Comparison of ENCODE assay signal across 24 mouse cellular contexts in the genomic region with DNA sequence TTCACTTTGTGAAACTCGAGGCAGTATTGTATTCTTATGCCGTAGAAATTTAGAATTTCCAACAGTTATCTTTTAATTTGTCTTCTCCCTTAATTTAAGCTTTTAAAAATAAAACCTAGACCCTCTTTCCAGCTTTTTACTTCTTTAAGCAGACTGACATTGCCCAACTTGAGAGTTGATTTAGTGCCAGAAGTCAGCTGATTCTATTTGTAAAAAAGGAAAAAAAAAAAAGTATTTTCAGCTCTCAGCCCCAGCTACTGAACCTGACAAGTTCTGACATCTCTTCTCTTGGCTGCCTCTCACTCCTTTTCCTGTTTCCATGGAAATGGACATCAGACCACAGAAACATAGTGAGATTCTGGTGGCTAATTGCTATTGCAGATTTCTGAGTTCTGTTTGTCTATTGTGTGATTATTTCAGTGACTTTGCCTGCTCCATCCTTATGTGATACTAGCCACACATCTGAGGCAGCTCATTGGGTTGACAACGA.
DNase-seq lines count a peak whose midpoint lies in the region; ATAC-seq and TF ChIP-seq lines count a peak whose summit lies in the region.
"Had no signal": no experiment of that assay in that cellular context is flagged by ENCODE, and none has a peak within 500 bp of the region (broad histone marks: within the 10 kb centered on the region; RNA-seq: fewer than 3 reads in every experiment).

No protein-coding gene starts in this region.

- no peak for TF ChIP-seq CTCF in layer of hippocampus, adult 2 months (conservative IDR thresholded peaks at IDR 0.05)
- no peak for TF ChIP-seq CTCF in hindbrain, postnatal 0 days (IDR thresholded peaks at IDR 0.05; ENCODE audit: low read depth)

- H3K4me2 ChIP-seq in midbrain, embryonic 14.5 days (ENCODE audit: low read length), result no peak overlapping the region
- H3K4me2 ChIP-seq in hindbrain, postnatal 0 days (ENCODE audit: low read depth, low read length), result no peak overlapping the region
- H3K4me2 ChIP-seq: forebrain, embryonic 15.5 days; heart, embryonic 13.5 days; limb, embryonic 15.5 days; neural tube, embryonic 15.5 days; stomach, embryonic 15.5 days had no signal

- peak overlapping the region; percentile 40; the same call in 1 of the 2 replicates for H3K27ac ChIP-seq in layer of hippocampus, adult 2 months
- 0 out of 2 replicates have a peak overlapping the region, but pooled peaks have one; percentile 6 for H3K27ac ChIP-seq in midbrain, embryonic 10.5 days (replicated peaks)
- no peak overlapping the region for H3K27ac ChIP-seq in midbrain, embryonic 14.5 days (replicated peaks; ENCODE audit: low read depth, low read length)
- H3K27ac ChIP-seq in hindbrain, postnatal 0 days, result no peak overlapping the region
- H3K27ac ChIP-seq: forebrain, embryonic 15.5 days; heart, embryonic 13.5 days; limb, embryonic 15.5 days; liver, embryonic 14.5 days; neural tube, embryonic 15.5 days; stomach, embryonic 15.5 days had no signal

- WGBS in midbrain, embryonic 10.5 days, result 92% methylated on average over 3 of the region's 3 CpGs
- WGBS in midbrain, embryonic 14.5 days, result 85% methylated on average over 3 of the region's 3 CpGs
- WGBS in hindbrain, postnatal 0 days, result 74% methylated on average over 3 of the region's 3 CpGs

- no peaks in the 10 kb centered on the region for H3K27me3 ChIP-seq in midbrain, embryonic 10.5 days (ENCODE audit: low read depth, poor library complexity, severe bottlenecking)
- H3K27me3 ChIP-seq in midbrain, embryonic 14.5 days (ENCODE audit: control insufficient read depth, insufficient read depth, low read length), result no peaks in the 10 kb centered on the region
- H3K27me3 ChIP-seq in hindbrain, postnatal 0 days (ENCODE audit: insufficient read depth, low read length), result no peaks in the 10 kb centered on the region
- H3K27me3 ChIP-seq: forebrain, embryonic 15.5 days; heart, embryonic 13.5 days; limb, embryonic 15.5 days; neural tube, embryonic 15.5 days; stomach, embryonic 15.5 days had no signal

- no peak for ATAC-seq in midbrain, embryonic 14.5 days (ENCODE audit: low FRiP score, low TSS enrichment)
- ATAC-seq in hindbrain, postnatal 0 days, result no peak
- ATAC-seq: forebrain, embryonic 15.5 days had no signal

- H3K36me3 ChIP-seq in midbrain, embryonic 10.5 days, result no peaks in the 10 kb centered on the region
- H3K36me3 ChIP-seq in midbrain, embryonic 14.5 days (ENCODE audit: control insufficient read depth, insufficient read depth, low read length), result no peaks in the 10 kb centered on the region
- H3K36me3 ChIP-seq in hindbrain, postnatal 0 days (ENCODE audit: insufficient read depth, low read length), result no peaks in the 10 kb centered on the region
- H3K36me3 ChIP-seq: forebrain, embryonic 15.5 days; heart, embryonic 13.5 days; limb, embryonic 15.5 days; neural tube, embryonic 15.5 days; stomach, embryonic 15.5 days had no signal

- no peaks in the 10 kb centered on the region for H3K9me3 ChIP-seq in midbrain, embryonic 10.5 days (replicated peaks)
- H3K9me3 ChIP-seq in midbrain, embryonic 14.5 days (ENCODE audit: control insufficient read depth, low read length), result no peaks in the 10 kb centered on the region
- H3K9me3 ChIP-seq in hindbrain, postnatal 0 days (ENCODE audit: low read length), result no peaks in the 10 kb centered on the region
- H3K9me3 ChIP-seq: forebrain, embryonic 15.5 days; heart, embryonic 13.5 days; limb, embryonic 15.5 days; neural tube, embryonic 15.5 days; stomach, embryonic 15.5 days had no signal

- no peak overlapping the region for H3K9ac ChIP-seq in midbrain, embryonic 14.5 days (replicated peaks; ENCODE audit: low read length)
- H3K9ac ChIP-seq in hindbrain, postnatal 0 days (replicated peaks; ENCODE audit: low read length), result no peak overlapping the region
- H3K9ac ChIP-seq: forebrain, embryonic 15.5 days; heart, embryonic 13.5 days; limb, embryonic 15.5 days; liver, embryonic 14.5 days; neural tube, embryonic 15.5 days; stomach, embryonic 15.5 days had no signal

- no peaks in the 10 kb centered on the region for H3K4me1 ChIP-seq in midbrain, embryonic 10.5 days
- H3K4me1 ChIP-seq in midbrain, embryonic 14.5 days (ENCODE audit: control insufficient read depth, insufficient read depth, low read length), result no peaks in the 10 kb centered on the region
- no peaks in the 10 kb centered on the region for H3K4me1 ChIP-seq in hindbrain, postnatal 0 days (ENCODE audit: insufficient read depth, low read length)
- H3K4me1 ChIP-seq: forebrain, embryonic 15.5 days; heart, embryonic 13.5 days; limb, embryonic 15.5 days; neural tube, embryonic 15.5 days; stomach, embryonic 15.5 days had no signal

- DNase-seq in layer of hippocampus, adult 2 months (ENCODE audit: low spot score in 2 of 2), result peak in 1 of 2 experiments; percentile 10
- DNase-seq in layer of hippocampus, adult 8-10 months (ENCODE audit: low spot score in 2 of 2), result no peak
- no peak for DNase-seq in midbrain, embryonic 10.5 days (ENCODE audit: low spot score)
- no peak for DNase-seq in midbrain, embryonic 14.5 days
- peak; percentile 57 for DNase-seq in brain, adult 2 months (ENCODE audit: low read depth, low spot score)
- peak; percentile 41 for DNase-seq in telencephalon, adult 2 months (ENCODE audit: low read depth, low spot score)
- no peak for DNase-seq in hindbrain, postnatal 0 days (ENCODE audit: low spot score)
- DNase-seq: adrenal gland, postnatal 14 days; cerebellum, adult 9-11 months; gastrocnemius, postnatal 25 days; heart, adult 18-20 months; heart, postnatal 14 days; kidney, adult 18-20 months; left cerebral cortex, postnatal 4 days; right cerebral cortex, adult 18-20 months; right cerebral cortex, postnatal 4 days; thymus, adult 18-20 months; thymus, postnatal 36 days had no signal

- H3K4me3 ChIP-seq in layer of hippocampus, adult 2 months, result no peak overlapping the region
- no peak overlapping the region for H3K4me3 ChIP-seq in midbrain, embryonic 10.5 days
- H3K4me3 ChIP-seq in midbrain, embryonic 14.5 days (replicated peaks; ENCODE audit: low read depth, low read length), result no peak overlapping the region
- no peak overlapping the region for H3K4me3 ChIP-seq in hindbrain, postnatal 0 days (ENCODE audit: low read length)
- H3K4me3 ChIP-seq: forebrain, embryonic 15.5 days; heart, embryonic 13.5 days; limb, embryonic 15.5 days; neural tube, embryonic 15.5 days; stomach, embryonic 15.5 days had no signal

Comparison
In these comparisons a context has a peak if more than half of its experiments do, and no peak if none do; other contexts are left out.
1. H3K27ac ChIP-seq: peak in layer of hippocampus, adult 2 months (single experiment) and midbrain, embryonic 10.5 days (single experiment); none in midbrain, embryonic 14.5 days (single experiment) and hindbrain, postnatal 0 days (single experiment).
2. DNase-seq: peak in brain, adult 2 months (single experiment) and telencephalon, adult 2 months (single experiment); none in layer of hippocampus, adult 8-10 months (0 of 2), midbrain, embryonic 10.5 days (single experiment), midbrain, embryonic 14.5 days (single experiment) and hindbrain, postnatal 0 days (single experiment).